Mouse (Mus musculus) forelimb bud, embryonic 11.5 days (tissue): ENCODE results near the gene Zfyve21.

Experiments
- DNase-seq: peaks from one replicate; pipeline ENCODE4 v3.0.0-alpha.2; 2012; ENCODE audit warnings: low read depth, low spot score

The Zfyve21 gene

GRCm38 (mm10) chr12:111845953-111846352 lies 32.0 kb downstream of the Zfyve21 start:
- DNase-seq = no peak

GRCm38 (mm10) chr12:111846815-111847214 lies 32.8 kb downstream of the Zfyve21 start:
- DNase-seq = no peak

- no peak for DNase-seq
Observed at GRCm38 (mm10) chr12:111848300-111848798, 34.4 kb downstream of the Zfyve21 start.

- no peak for DNase-seq
Observed at GRCm38 (mm10) chr12:111851235-111851634, 37.3 kb downstream of the Zfyve21 start.

GRCm38 (mm10) chr12:111851745-111852144 lies 37.8 kb downstream of the Zfyve21 start:
- DNase-seq = no peak

GRCm38 (mm10) chr12:111853011-111853436 lies 39.1 kb downstream of the Zfyve21 start:
- DNase-seq = peak; percentile 17

GRCm38 (mm10) chr12:111853546-111853945 lies 39.6 kb downstream of the Zfyve21 start:
- DNase-seq = no peak

GRCm38 (mm10) chr12:111855448-111855847 lies 41.5 kb downstream of the Zfyve21 start:
- no peak for DNase-seq

GRCm38 (mm10) chr12:111864206-111864824 lies 50.3 kb downstream of the Zfyve21 start:
- no peak for DNase-seq

GRCm38 (mm10) chr12:111869806-111870205 lies 55.8 kb downstream of the Zfyve21 start:
- no peak for DNase-seq

GRCm38 (mm10) chr12:111870811-111871210 lies 56.8 kb downstream of the Zfyve21 start:
- DNase-seq = no peak

- no peak for DNase-seq
Observed at GRCm38 (mm10) chr12:111872079-111872478, 58.1 kb downstream of the Zfyve21 start.

GRCm38 (mm10) chr12:111874601-111875140 lies 60.7 kb downstream of the Zfyve21 start:
- no peak for DNase-seq

GRCm38 (mm10) chr12:111875499-111875898 lies 61.5 kb downstream of the Zfyve21 start:
- no peak for DNase-seq

GRCm38 (mm10) chr12:111878213-111878612 lies 64.2 kb downstream of the Zfyve21 start:
- DNase-seq = peak; percentile 80
